Mouse (Mus musculus) liver, embryonic 13.5 days (tissue): Measurements from ENCODE around the gene Ankrd13a. TPM values are rescaled to one million over a fixed set of nuclear protein-coding genes. Genes with fewer than 3 reads are reported as not detected.

Experiments used
- ATAC-seq: fragments of 200-750 bp; cut with Nextera tagmentation; 2 replicates; pipeline ENCODE4 v1.8.0; 2017; ENCODE audit warnings: low read depth, mild to moderate bottlenecking, moderate number of reproducible peaks, moderate library complexity
- DNase-seq: peaks from one replicate; pipeline ENCODE4 v3.0.0; 2022
- H3K27ac ChIP-seq: fragments of 300-500 bp; sonication (generic); 2 replicates; pipeline ENCODE4 v1.5.1; 2015; ENCODE audit warnings: moderate library complexity, mild to moderate bottlenecking, inconsistent platforms
- H3K27me3 ChIP-seq: fragments of 300-500 bp; sonication (generic); 2 replicates; pipeline ENCODE4 v1.6.1; 2015; ENCODE audit warnings: mild to moderate bottlenecking, inconsistent platforms
- H3K36me3 ChIP-seq: fragments of 300-500 bp; sonication (generic); 2 replicates; pipeline ENCODE4 v1.6.1; 2015; ENCODE audit warnings: mild to moderate bottlenecking, inconsistent platforms
- H3K4me1 ChIP-seq: fragments of 300-500 bp; sonication (generic); replicated peaks from 2 replicates; pipeline ENCODE4 v1.6.1; 2015; ENCODE audit warnings: inconsistent platforms
- H3K4me2 ChIP-seq: fragments of 300-500 bp; sonication (generic); 2 replicates; pipeline ENCODE4 v1.6.1; 2015; ENCODE audit warnings: inconsistent platforms, mild to moderate bottlenecking, moderate library complexity
- H3K4me3 ChIP-seq: fragments of 300-500 bp; sonication (generic); replicated peaks from 2 replicates; pipeline ENCODE4 v1.5.1; 2015; ENCODE audit warnings: mild to moderate bottlenecking, inconsistent platforms
- H3K9ac ChIP-seq: fragments of 300-500 bp; sonication (generic); 2 replicates; pipeline ENCODE4 v1.6.1; 2015; ENCODE audit warnings: mild to moderate bottlenecking, inconsistent platforms
- H3K9me3 ChIP-seq: fragments of 300-500 bp; sonication (generic); replicated peaks from 2 replicates; pipeline ENCODE4 v1.6.1; 2016; ENCODE audit warnings: inconsistent platforms
- WGBS: fragments of 180-500 bp; shearing (Covaris S2); methylation state at CpG from one replicate; pipeline ENCODE4 v1.1.7; 2015; ENCODE audit not compliant: insufficient replicate concordance; 5-methylcytosine and 5-hydroxymethylcytosine counted together
- polyA plus RNA-seq: library from polyadenylated mRNA; unstranded; fragments of >200 nt; fragmentation: Nextera tagmentation; extraction: Ambion mirVana; gene quantifications from 2 replicates; pipeline ENCODE4 v1.2.1, GENCODE M21; 2015

Ankrd13a gene
- polyA plus RNA-seq, 1 experiment from 2014 or later: 43.3 TPM

DNA sequence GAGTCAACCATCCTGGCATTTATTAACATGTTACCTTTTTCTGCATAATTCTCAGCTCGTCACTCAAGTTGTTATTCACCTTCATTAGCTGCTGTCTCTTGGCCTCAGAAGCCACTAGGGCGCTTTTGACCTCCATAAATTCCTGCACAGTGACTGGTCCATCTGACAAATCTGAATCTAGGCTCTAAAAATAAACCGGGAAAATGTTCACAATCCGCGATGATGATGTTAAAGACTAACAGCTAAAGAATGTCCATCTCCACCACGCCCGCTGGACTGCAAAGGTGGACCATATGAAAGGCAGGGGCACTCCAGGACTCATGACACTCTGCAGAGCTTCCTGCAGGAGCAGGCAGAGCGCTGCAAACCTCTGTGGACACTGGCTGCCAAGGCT lies 30.8 kb upstream of the Ankrd13a start:
- no peaks in the 10 kb centered on the region for H3K27me3 ChIP-seq
- no peak overlapping the region for H3K4me2 ChIP-seq
- peaks cover 3% of the 10 kb centered on the region; the same call in 1 of the 2 replicates for H3K4me1 ChIP-seq
- no peak overlapping the region for H3K27ac ChIP-seq
- no peak for DNase-seq
- H3K4me3 ChIP-seq: no peak overlapping the region
- 86% methylated on average over 8 of the region's 8 CpGs for WGBS
- H3K36me3 ChIP-seq: peaks cover 93% of the 10 kb centered on the region
- H3K9me3 ChIP-seq: no peaks in the 10 kb centered on the region
- no peak for ATAC-seq
- no peak overlapping the region for H3K9ac ChIP-seq

DNA sequence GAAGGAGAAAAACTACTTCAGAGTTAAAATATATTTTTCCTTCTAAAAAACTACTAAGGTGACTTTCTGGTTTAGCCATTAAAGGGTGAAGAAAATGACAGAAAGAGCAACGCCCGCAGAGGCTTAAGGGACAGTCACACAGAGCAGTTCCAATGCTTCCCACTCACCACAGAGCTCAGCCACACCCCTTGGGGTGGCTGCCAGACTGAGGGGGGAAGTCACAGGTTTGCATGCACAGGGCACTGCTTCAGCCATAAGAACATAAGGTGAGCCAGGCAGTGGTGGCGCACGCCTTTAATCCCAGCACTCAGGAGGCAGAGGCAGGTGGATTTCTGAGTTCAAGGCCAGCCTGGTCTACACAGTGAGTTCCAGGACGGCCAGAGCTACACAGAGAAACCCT lies 28.9 kb upstream of the Ankrd13a start:
- Histone ChIP-seq H3K9me3 (no peaks in the 10 kb centered on the region), H3K4me2 (no peak overlapping the region), H3K27me3 (no peaks in the 10 kb centered on the region), H3K4me3 (no peak overlapping the region), H3K4me1 (no peaks in the 10 kb centered on the region), H3K27ac (no peak overlapping the region), H3K9ac (no peak overlapping the region), H3K36me3 (peaks cover 91% of the 10 kb centered on the region)
- WGBS: 78% methylated on average over 5 of the region's 5 CpGs
- no peak for DNase-seq
- ATAC-seq: no peak

DNA sequence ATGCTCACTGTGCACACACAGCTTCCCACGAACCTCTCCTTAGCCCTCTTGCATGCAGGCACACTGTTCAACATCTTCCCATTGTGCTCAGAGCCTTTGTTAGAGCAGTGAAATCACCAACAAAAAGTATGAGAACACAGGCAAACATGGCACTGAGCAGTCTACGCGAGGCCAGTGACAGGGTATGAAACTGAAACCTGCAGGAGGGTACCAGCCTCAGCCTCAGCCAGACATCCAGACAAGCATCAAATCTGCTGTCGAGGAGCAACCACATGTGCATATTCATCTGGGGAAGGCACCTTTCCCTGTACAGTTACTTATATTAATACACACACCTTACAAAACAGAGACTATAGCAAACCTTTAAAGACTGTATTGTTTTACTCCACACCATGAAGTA lies 27.6 kb upstream of the Ankrd13a start:
- Histone ChIP-seq H3K27me3 (no peaks in the 10 kb centered on the region), H3K4me2 (no peak overlapping the region), H3K36me3 (peaks cover 93% of the 10 kb centered on the region), H3K4me3 (no peak overlapping the region), H3K9me3 (no peaks in the 10 kb centered on the region), H3K9ac (no peak overlapping the region), H3K27ac (no peak overlapping the region), H3K4me1 (no peaks in the 10 kb centered on the region)
- WGBS: 79% methylated on average over 4 of the region's 4 CpGs
- DNase-seq (no peak), ATAC-seq (no peak)

DNA sequence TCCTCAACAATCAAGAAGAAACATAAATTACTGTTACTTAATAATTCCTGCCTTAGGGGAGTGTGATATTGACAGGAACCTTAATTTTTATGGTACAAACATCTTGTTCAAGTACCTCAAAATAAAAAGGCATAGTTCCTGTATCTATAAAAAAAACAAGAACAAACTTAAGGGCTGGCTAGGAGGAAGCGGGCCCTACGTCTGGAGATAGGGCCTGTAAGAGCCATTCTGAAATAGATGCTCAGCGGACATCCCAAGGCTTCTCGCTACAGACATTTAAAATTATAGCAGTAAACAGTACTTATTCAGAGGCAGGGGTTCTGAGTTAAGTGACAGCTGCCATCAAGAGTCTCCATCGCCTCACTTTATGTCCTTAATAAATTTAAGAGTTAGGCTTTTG lies 27.0 kb upstream of the Ankrd13a start:
- Histone ChIP-seq H3K4me1 (no peaks in the 10 kb centered on the region), H3K4me3 (no peak overlapping the region), H3K36me3 (peaks cover 92% of the 10 kb centered on the region), H3K27me3 (no peaks in the 10 kb centered on the region), H3K4me2 (no peak overlapping the region), H3K27ac (no peak overlapping the region), H3K9me3 (no peaks in the 10 kb centered on the region), H3K9ac (no peak overlapping the region)
- 82% methylated on average over 5 of the region's 5 CpGs for WGBS
- no peak for ATAC-seq
- DNase-seq: no peak

DNA sequence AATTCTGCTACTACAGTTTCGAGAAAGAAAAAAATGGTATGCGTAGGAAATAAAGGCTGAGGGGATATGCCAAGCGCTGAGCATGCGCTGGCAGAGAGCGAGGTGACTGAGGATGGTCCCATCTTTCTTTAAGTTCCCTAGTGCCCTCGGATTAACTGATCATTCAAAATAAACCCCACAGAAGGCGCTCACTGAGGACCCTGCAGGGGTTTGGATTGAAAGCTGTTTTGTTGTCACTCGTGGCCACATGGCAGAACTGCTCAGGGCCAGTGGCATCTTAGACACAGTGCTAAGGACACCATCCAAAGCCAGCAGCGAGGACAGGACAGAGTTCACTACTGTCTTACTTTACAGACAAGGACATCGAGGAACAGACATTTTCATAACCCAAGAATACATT lies 24.2 kb upstream of the Ankrd13a start:
- Histone ChIP-seq H3K4me2 (no peak overlapping the region), H3K9ac (no peak overlapping the region), H3K4me1 (no peaks in the 10 kb centered on the region), H3K9me3 (no peaks in the 10 kb centered on the region), H3K27ac (no peak overlapping the region), H3K4me3 (no peak overlapping the region), H3K36me3 (peaks cover 92% of the 10 kb centered on the region), H3K27me3 (no peaks in the 10 kb centered on the region)
- DNase-seq: no peak
- WGBS: 86% methylated on average over 10 of the region's 10 CpGs
- ATAC-seq: no peak

DNA sequence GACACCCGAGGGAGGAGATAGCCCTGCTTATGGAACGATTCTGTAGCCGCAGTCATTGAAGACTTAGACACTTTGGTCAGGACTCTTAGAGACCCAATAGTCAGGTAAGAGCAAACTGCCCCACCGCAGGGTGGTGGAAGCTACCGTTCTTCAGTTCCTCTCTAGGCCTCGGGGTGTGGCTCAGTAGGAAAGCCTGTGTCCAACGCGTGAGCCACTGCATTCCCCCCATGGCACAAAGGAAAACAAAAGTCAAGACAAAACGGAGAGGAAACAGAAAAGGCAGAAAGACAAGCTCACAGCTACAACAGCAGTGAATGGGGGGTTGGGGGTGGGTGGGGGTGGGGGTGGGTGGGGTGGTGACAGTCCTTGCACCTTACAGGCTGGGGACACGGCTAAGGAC lies 22.1 kb upstream of the Ankrd13a start:
- no peak overlapping the region for H3K27ac ChIP-seq
- H3K4me3 ChIP-seq: no peak overlapping the region
- 85% methylated on average over 10 of the region's 10 CpGs for WGBS
- DNase-seq (no peak), ATAC-seq (no peak)
- H3K9me3 ChIP-seq: no peaks in the 10 kb centered on the region
- no peak overlapping the region for H3K4me2 ChIP-seq
- H3K9ac ChIP-seq: no peak overlapping the region
- H3K27me3 ChIP-seq: no peaks in the 10 kb centered on the region
- H3K36me3 ChIP-seq: peaks cover 86% of the 10 kb centered on the region
- no peaks in the 10 kb centered on the region for H3K4me1 ChIP-seq

DNA sequence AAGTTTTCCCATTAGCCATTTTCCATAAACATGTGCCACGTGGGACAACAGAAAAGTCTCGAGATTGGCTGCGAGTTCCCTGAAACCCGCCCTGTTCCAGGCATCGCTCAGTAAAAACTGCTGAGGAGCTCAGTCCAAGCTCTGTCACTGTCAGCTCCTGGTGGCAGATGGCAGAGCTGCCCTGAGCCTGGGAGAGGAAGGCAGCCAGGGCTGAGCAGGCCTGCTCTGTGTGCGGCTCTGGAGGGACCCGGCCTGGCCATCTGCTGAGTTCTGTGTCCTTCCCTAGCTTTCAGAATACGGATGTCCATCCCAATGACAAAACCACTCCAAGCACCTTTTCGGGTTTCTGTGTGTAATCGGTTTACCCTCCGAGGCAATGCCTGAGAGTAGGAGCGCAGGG lies 21.1 kb upstream of the Ankrd13a start:
- ATAC-seq (no peak), DNase-seq (no peak)
- Histone ChIP-seq H3K9ac (no peak overlapping the region), H3K4me2 (no peak overlapping the region), H3K27ac (no peak overlapping the region), H3K36me3 (peaks cover 82% of the 10 kb centered on the region), H3K9me3 (no peaks in the 10 kb centered on the region), H3K4me1 (no peaks in the 10 kb centered on the region), H3K4me3 (no peak overlapping the region), H3K27me3 (no peaks in the 10 kb centered on the region)
- WGBS: 92% methylated on average over 12 of the region's 12 CpGs

DNA sequence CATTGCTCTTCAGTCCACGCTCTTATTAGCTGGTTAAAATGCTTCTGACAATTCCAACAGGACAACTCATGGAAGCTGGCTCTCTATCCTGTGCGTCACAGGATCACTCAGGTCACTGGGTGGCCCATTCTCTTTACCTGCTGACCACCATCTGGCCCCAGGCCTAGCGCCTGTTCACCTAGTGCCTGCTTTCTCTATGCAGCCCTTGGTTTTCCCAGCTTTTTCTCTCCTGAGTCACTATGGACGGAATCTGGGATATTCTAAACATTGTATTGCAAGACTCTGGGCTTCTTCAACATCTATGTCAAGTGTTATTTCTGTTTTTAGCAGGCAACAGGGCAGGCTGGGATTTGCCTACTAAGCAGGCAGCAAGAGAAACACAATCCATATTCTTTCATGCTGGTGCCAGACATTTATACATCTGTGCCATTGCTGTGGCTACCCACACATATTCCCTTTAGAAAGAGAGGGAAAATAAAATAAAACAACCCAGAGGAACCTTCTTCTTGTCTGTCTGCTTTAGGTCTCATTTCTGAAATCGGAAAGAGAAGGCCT lies 14.9 kb upstream of the Ankrd13a start:
- no peak overlapping the region for H3K27ac ChIP-seq
- H3K4me3 ChIP-seq: no peak overlapping the region
- no peak for DNase-seq
- H3K4me1 ChIP-seq: no peaks in the 10 kb centered on the region
- WGBS: 79% methylated on average over 5 of the region's 5 CpGs
- no peak overlapping the region for H3K9ac ChIP-seq
- no peak overlapping the region for H3K4me2 ChIP-seq
- peaks cover 70% of the 10 kb centered on the region for H3K36me3 ChIP-seq
- H3K9me3 ChIP-seq: no peaks in the 10 kb centered on the region
- no peaks in the 10 kb centered on the region for H3K27me3 ChIP-seq
- ATAC-seq: no peak

DNA sequence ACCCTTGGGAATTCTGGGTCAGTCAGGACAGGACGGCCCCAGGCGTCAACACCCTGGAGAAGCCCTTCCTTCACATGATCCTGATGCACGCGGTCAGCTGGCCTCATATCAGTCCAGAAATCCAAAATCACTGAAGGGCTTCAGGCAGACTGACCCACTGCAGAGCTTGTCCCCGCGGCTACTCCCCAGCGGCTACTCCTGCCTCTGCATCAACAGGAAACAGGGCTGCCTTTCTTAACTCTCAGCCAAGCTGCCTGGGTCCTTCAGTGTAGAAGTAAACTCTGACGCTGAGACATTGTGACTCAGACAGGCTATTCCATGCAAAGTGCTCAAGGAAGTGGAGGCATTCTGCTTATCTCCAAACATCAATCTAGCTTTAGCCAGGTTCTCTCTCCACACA lies 12.5 kb upstream of the Ankrd13a start:
- no peak overlapping the region for H3K27ac ChIP-seq
- no peak overlapping the region for H3K9ac ChIP-seq
- WGBS: 77% methylated on average over 8 of the region's 8 CpGs

DNA sequence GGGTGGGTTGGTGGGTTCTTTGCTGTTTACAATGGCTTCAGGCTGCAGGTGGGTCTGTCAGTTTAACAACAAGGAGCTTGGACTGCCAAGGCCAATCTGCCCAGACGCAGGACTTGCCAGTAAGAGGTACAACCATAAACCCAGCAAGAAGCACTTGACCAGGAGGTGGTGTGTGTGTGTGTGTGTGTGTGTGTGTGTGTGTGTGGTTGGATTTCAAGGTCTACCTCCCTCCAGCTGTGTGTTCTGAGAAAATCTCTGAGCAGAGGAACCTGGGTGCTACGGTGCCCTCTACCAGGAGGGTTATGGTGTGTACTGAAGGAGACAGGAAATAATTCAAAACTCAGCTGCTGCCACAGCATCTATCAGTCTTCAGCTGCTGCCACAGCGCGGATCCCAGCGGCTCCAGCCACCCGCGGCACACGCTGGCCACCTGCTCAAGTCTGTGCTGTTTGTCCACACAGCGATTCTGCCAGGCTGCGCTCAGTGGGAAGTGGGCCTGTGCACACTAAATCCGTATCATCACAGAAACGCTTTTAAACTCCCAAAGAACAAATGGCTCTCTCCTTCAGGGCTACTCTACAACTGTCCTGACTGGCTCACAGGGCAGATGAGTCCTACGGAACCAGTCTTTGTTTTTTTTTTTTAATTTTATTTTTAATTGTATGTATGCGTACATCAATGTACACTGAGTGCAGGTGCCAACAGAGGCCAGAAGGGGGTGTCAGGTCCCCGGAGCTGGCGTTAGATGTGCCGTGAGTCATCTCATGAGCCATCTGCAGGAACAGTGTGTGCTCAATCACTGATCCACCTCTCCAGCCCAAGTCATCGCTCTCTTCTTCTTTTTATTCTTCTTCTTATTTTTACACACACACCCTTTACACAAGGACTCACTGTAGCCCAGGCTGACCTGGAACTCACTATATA lies 9.4 kb upstream of the Ankrd13a start:
- DNase-seq (no peak), ATAC-seq (no peak)
- no peak overlapping the region for H3K4me2 ChIP-seq
- no peak overlapping the region for H3K4me3 ChIP-seq
- H3K36me3 ChIP-seq: peaks cover 63% of the 10 kb centered on the region
- H3K4me1 ChIP-seq: peaks cover 21% of the 10 kb centered on the region
- 84% methylated on average over 18 of the region's 18 CpGs for WGBS
- no peak overlapping the region for H3K9ac ChIP-seq
- H3K27me3 ChIP-seq: no peaks in the 10 kb centered on the region
- no peak overlapping the region for H3K27ac ChIP-seq
- H3K9me3 ChIP-seq: no peaks in the 10 kb centered on the region

More for the DNA sequence above, 12.5 kb upstream of the Ankrd13a start:
- Histone ChIP-seq H3K4me1 (peaks cover 5% of the 10 kb centered on the region), H3K4me2 (no peak overlapping the region), H3K9me3 (no peaks in the 10 kb centered on the region), H3K36me3 (peaks cover 76% of the 10 kb centered on the region), H3K4me3 (no peak overlapping the region), H3K27me3 (no peaks in the 10 kb centered on the region)
- ATAC-seq (no peak), DNase-seq (no peak)

DNA sequence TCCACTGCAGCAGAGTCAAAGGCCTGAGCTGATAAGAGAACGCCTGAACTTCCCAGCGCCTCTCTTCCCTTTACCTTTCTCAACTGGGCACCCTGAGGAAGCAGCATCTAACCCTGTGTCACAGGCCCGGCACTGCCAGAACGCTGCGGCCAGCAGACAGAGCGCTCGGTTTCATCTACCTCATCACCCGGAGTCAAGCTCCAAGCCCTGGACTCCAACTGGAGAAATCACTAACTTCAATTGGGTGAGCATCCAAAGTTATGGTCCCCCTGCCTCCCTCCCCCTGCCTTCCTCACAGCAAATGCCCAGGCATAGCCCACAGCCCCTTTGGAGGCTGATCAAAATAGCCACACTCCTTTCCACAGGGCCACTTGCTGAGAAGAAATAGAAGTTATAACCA lies 7.8 kb upstream of the Ankrd13a start:
- ATAC-seq (no peak), DNase-seq (no peak)
- no peak overlapping the region for H3K4me2 ChIP-seq
- 57% methylated on average over 8 of the region's 8 CpGs for WGBS
- H3K27ac ChIP-seq: no peak overlapping the region
- no peaks in the 10 kb centered on the region for H3K27me3 ChIP-seq
- peaks cover 54% of the 10 kb centered on the region for H3K36me3 ChIP-seq
- no peak overlapping the region for H3K4me3 ChIP-seq
- H3K4me1 ChIP-seq: peaks cover 37% of the 10 kb centered on the region
- no peaks in the 10 kb centered on the region for H3K9me3 ChIP-seq
- no peak overlapping the region for H3K9ac ChIP-seq

DNA sequence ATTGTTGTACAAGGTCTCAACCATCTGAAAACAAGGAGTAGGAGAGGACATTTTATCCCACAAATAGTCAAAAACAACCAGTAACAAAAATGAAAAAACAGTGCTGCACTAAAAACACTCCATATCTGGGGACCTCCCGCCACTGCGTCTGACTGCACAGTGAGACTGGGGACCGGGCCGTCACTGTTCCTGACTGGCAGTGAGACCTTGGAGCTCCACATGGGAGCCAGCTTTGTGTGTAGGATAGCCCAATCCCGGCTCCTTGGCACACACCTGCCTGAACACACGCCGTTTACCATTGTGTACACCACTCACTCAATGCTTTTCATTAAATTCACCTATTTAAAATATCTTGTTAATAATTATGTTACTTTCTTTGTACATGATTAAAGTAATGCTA lies 7.3 kb upstream of the Ankrd13a start:
- H3K9ac ChIP-seq: no peak overlapping the region
- no peak overlapping the region for H3K27ac ChIP-seq
- 78% methylated on average over 7 of the region's 7 CpGs for WGBS
- H3K4me1 ChIP-seq: peaks cover 42% of the 10 kb centered on the region
- H3K36me3 ChIP-seq: peaks cover 49% of the 10 kb centered on the region
- no peak overlapping the region for H3K4me3 ChIP-seq
- no peaks in the 10 kb centered on the region for H3K27me3 ChIP-seq
- ATAC-seq: no peak
- H3K9me3 ChIP-seq: no peaks in the 10 kb centered on the region
- DNase-seq: no peak
- H3K4me2 ChIP-seq: no peak overlapping the region
